Mouse (Mus musculus) cerebellum, postnatal 14 days (tissue): Measurements from ENCODE around the gene Zdhhc17.

ENCODE experiments used
- DNase-seq, 2 experiments: peaks; one replicate each; pipeline ENCODE4 v3.0.0; 2021; ENCODE audit warnings: mixed read lengths in 2 of 2

The Zdhhc17 gene

GRCm38 (mm10) chr10:111009641-111010479 is at the start of gene Zdhhc17:
Gene Zdhhc17 (minus strand): TSS chr10:111010140.
- peak; percentile 92 to 94 for DNase-seq

DNA sequence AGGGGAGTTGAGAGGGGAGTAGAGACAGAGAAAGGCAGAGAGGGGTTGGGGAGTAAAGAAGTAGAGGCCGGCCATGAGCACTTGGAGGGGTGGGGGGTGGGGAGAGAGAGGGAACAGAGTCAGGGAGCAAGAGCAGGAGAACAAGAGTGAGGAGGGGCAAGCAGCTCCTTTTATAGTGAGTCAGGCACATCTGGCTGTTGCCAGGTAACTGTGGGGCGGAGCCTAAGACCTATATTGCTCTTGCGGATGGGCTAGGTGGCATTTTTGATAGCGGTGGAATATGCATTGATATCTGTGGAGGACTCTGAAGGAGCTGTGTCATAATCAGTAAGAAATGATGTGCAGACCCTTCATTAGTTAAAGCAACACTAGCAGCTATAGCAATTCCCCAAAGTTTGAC is 45.8 kb upstream of the Zdhhc17 start:
- DNase-seq = no peak

DNA sequence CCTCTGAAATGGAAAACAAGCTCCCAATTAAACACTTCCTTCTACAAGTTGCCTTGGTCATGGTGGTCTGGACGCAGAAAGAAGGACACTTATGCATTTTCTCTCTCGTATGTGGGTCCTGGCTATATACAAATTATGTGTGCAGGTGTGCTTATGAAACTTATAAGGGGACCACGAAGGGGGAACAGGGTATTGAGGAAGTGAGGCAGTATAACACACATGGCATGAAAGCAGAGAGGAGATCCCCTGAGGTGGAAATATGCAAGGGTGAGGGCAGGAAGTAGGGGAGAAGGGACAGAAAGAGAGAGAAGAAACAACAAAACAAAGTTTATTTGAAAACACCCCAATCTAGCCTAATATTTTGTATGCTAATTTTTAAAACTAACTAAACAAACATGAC is 41.7 kb upstream of the Zdhhc17 start:
- DNase-seq = no peak

DNA sequence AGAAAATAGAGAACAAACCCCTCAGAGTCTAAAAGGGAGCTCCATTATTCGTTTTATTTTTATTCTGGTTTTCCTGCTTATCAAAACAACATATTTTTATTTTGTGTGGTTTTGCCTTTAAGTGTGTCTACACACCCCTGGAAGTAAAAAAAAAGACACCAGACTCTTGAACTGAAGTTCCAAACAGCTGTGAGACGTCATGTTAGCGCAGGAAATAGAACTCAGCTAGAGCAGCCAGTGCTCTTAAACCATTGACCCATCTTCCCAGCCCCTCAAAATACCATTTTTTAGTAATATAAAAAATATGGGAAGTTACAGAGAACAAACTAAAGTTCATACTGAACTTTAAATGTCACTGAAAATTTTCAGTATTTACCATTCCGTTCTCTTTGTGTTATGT is 40.6 kb upstream of the Zdhhc17 start:
- no peak for DNase-seq

GRCm38 (mm10) chr10:111050061-111050460 is 40.1 kb upstream of the Zdhhc17 start:
- no peak for DNase-seq

GRCm38 (mm10) chr10:111047895-111048294 is 38.0 kb upstream of the Zdhhc17 start:
- no peak for DNase-seq

GRCm38 (mm10) chr10:111040078-111040656 is 30.2 kb upstream of the Zdhhc17 start:
- DNase-seq = no peak

GRCm38 (mm10) chr10:111036851-111037250 is 26.9 kb upstream of the Zdhhc17 start:
- DNase-seq = no peak

- DNase-seq = no peak
Measured at GRCm38 (mm10) chr10:111035134-111035533, 25.2 kb upstream of the Zdhhc17 start.

GRCm38 (mm10) chr10:111031511-111032365 is 21.8 kb upstream of the Zdhhc17 start:
- peak; percentile 67 to 68 for DNase-seq

- no peak for DNase-seq
Measured at GRCm38 (mm10) chr10:111030845-111031244, 20.9 kb upstream of the Zdhhc17 start.

DNA sequence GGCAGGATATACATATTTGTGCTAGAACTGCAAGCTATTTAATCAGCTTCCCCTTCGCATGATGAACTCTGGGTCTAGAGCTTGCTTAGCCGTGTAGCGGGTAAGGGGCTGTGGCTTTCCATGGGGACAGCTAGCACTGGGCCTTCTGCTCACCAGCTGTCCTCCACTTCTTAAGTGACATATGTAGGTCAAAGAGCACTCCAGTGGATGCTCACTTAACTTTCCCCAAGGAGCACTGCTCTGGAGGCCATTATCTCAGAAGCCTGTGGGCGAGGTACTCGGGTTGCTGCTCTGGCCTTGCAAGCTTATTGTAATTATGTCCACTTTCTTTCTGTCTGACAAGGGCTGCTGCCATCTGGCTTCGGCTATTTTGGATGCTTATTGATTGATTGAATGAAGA is 16.2 kb upstream of the Zdhhc17 start:
- DNase-seq = no peak

- DNase-seq = no peak
Measured at GRCm38 (mm10) chr10:111024746-111025145, 14.8 kb upstream of the Zdhhc17 start.

- DNase-seq = no peak
Measured at GRCm38 (mm10) chr10:111014476-111014875, 4.5 kb upstream of the Zdhhc17 start.

DNA sequence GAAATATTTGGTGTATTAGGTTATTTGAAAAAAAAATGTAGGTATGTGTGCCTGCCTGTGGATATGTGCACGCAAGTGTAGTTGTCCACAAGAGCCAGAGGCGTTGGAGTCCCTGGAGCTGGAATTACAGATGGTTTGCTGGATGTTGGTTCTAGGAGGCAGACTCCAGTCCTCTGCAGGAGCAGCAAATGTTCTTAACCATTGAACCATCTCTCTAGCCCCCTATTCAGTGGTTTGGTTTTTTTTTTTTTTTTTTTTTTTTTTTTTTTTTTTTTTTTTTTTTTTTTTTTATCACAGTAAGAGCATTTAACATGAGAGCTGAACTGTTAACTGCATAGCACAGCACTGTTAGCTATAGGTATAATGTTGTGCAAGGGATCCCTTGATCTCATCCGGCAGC is 3.3 kb upstream of the Zdhhc17 start:
- DNase-seq = no peak

GRCm38 (mm10) chr10:111012496-111013038 is 2.6 kb upstream of the Zdhhc17 start:
- no peak for DNase-seq

GRCm38 (mm10) chr10:111011226-111011765 is 1.4 kb upstream of the Zdhhc17 start:
- peak in 1 of 2 experiments; percentile 34 for DNase-seq

DNA sequence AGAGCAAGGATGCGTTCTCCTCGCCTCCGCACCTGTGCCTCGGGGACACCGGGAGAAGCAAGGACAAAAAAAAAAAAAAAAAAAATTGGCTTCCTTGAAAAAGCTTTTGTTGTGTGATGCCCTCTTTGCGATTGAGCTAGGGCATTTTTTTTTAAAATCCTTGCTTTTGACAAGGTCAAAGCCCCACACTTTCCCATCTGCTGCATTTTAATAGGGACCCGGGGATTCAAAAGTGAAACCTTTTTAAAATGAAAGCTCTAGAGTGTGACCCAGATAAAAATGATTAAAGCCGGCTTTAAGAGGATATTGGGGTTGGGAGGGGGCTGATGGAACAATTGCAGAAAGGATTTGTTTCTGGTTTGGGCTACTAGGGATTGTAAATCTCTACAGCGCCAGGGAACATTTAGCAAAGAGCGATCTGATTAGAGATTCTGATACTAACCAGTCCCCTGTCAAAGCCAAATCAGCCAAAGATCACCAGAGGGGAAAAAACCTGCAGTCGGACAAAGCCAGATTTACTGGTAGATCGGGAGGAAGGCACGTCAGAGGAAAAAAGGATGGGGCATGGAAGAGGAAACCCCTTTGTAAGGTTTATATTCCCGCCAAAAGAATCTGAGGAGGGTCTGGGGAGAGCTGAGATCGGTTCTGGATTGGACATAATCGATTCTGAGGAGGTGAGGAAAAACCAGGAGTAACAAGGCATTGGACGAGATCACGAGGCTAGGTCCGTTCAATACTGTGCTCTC is 713 bp upstream of the Zdhhc17 start:
- DNase-seq = peak; percentile 64 to 73

DNA sequence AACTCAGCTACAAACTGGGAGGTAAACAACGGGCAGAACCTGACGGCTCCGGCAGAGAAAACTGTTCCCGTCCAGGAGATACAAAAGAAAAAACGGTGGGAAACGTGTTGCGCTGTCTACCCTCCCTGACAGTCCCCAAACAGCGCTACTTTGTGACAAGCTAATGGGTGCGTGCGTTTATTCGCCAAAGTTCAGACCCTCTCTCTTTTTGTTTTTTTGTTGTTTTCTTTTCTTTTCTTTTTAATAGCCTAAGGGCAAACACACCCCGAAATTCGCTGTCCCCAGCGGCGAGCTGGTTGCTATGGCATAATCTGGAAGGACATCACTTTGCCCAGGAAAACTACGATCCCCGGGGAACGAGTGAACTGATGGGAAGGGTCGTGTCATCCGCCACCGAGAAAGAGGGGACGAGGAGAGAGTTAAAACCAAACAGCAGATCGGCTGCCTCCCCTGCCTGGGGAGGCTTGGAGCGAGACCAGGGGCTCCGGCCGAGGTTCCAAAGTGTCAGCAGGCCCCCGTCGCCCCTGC is 763 bp downstream of the Zdhhc17 start:
- no peak for DNase-seq

- DNase-seq = no peak
Measured at GRCm38 (mm10) chr10:111007687-111008086, 2.3 kb downstream of the Zdhhc17 start.

DNA sequence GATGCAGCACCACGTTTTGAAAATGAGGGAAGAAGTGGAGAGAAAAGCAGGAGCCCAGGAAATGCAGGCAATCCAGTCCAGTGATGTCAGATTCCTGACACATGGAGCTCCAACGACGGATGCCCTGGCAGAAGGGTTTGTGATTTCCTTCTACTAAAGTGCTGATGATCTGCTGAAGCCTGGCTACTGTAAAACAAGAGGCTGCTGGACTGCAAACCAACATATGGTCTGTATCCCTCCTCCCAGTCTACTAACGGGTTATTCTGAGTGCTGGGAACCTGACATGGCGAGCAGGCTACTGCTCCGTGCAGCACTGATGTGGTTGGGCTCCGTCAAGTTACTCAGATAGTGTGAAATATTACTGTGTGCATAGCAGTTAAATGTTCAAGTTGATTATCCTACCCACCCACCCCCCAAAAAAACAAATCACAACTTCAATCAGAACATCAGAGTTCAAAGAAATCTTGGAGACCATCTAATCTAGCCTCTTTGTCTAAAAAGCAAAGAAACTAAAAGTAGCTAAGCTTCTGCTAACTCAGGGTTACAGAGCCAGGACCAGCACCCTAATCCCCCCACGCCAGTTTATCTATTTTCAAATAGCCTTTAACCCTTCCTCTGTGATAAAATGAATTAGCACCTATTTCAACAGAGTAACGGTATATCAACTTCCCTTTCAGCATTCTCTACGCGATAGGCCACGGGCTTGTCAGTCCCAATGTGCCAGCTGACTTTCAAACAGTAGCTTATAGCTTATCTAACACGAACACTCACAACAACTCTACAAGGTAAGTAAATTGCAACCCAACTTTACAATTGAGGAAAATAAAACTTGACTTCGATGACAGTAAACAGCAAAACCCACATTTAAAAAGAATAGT is 4.1 kb downstream of the Zdhhc17 start:
- peak; percentile 25 to 36 for DNase-seq
